Mouse (Mus musculus) 3T3-L1 (cell line): Measurements from ENCODE around the gene Adarb2.

ENCODE experiments used
- DNase-seq: peaks from one replicate; pipeline ENCODE4 v3.0.0-alpha.2; 2015; ENCODE audit warnings: low read depth, low spot score

Adarb2 gene

DNA sequence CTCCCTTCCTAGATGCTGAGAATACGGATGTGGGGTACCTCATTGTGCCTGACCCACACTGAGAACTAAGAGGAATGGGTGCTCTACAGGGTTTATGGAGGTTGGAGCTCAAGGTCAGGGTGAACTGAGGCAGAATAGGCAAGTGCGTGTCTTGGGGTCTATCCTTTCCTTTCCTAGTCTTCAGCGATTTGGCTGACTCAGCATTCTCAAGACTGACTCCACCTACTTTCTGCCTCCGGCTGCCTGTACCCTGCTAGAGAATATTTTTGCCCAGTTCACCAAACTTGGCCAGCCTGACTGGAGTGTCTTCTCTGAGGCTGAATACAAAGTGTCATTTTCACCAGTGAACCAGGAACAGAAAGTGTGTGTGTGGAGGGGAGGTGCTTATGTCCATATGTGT, 163.4 kb downstream of the Adarb2 start:
- no peak for DNase-seq

DNA sequence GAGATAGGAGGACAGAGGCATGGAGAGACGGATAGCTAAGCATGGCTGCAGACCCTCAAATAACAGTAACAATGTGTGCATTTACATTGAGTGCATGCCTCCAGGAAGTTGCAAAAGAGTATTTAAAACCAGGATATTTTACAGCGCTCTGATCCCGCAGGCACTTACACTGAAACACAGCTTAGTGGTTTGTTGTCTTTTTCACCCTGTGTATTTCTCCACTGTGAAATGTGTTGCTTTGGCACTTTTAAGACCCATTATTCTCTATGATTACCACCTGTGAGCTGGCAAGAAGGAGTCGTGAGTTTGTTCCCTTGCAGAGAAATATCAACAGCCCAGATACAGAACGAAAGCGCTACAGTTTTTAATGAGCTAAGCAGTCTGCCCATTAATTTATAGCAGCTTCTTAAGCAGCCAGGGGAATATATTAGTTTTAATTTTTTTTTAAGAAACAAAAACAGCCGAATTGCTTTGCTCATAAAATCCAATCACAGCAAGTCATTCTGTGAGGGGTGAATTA, 167.3 kb downstream of the Adarb2 start:
- DNase-seq = no peak

DNA sequence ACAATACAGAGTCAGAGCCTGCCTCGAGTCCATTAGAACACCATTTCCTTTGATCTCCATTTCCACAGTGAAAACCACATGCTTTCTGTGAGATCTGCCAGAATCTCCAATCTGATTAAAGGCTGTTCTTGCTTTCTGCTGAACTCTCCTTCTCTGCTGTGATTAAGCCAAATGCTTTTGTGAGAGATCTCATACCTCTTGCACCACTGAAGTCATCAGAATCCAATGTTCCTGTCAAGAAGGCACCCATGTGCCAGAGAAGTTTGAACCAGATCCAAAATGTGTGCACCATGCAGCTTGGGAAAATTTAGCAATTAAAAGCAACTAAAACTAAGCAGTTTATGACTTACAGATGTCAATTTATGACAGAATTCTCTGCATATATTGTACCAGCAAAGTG, 185.9 kb downstream of the Adarb2 start:
- DNase-seq = no peak

DNA sequence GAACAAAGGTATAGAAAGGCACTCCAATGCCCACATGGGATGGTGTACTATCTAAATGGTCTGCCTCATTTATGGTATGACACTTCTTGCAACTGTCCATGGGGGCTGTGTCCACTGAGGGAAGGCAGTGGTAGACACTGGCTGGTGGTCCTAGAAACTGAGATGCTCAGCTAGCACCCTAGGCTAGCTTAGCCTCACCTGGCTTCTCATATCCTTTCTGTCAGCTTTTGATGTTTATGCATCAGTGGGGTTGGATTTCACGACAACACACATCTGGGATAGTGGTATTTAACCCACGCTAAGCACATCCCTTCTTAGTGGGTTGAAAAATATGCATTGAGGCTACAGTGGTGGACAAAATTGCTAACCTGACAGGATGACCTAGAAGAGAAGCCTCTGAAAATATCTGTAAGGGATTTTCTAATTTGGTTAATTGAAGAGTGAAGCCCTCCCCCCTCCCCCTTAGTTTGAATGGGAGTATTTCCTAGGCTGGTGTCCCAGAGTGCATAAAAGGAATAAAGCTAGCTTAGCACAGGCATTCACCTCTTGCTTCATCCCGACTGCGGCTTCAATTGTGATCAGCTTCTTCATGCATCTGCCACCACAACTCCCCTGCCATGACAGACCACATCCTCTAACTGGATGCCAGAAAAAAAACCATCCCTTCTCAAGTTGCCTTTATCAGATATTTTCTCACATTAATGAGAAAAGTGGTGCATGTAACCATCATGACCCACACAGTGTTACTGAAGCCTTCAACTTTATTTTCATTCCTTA, 197.8 kb downstream of the Adarb2 start:
- no peak for DNase-seq

DNA sequence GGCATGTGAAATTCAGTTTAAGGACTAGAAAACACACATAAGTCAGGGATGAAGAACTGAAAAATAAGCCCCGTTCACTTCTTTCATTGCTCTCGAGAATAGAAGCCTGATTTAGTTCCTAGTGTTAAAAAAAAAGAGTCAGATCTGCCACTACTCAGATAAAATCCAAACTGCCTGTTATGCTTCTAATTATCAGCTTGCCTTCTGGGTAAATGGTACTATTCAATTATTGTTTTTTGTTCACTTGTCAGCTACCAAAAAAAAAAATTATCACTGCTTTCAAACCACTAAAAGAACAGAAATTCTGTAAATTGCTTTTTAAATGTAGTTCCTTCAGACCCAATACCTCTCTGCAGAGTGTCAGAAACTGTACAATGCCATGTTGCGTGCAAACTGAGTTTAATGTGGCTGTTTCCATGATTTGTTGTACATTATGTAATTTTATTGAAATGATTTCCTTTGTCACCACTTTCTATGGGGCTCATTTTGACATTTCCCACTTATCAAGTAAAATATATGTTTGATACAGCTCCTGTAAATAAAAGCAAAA, 199.7 kb downstream of the Adarb2 start:
- no peak for DNase-seq

DNA sequence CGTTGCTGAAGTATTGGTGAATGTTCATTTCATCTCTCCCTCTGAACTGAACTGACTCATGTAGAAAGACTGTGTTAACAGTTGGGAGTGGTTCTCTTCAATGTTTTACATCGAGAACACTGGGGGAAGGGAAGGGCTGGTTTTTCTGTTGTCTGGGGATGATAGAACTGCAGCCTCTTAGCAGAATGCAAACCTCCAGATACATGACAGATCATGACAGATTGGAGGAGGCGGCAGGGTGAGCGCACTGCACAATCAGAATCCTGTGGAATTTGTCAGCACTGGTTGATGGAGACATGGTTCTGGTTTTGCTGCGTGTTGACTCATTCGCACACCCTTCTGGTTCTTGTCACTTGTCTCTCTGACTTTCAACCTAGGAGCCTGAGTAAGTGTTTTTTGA, 203.4 kb downstream of the Adarb2 start:
- DNase-seq = no peak

DNA sequence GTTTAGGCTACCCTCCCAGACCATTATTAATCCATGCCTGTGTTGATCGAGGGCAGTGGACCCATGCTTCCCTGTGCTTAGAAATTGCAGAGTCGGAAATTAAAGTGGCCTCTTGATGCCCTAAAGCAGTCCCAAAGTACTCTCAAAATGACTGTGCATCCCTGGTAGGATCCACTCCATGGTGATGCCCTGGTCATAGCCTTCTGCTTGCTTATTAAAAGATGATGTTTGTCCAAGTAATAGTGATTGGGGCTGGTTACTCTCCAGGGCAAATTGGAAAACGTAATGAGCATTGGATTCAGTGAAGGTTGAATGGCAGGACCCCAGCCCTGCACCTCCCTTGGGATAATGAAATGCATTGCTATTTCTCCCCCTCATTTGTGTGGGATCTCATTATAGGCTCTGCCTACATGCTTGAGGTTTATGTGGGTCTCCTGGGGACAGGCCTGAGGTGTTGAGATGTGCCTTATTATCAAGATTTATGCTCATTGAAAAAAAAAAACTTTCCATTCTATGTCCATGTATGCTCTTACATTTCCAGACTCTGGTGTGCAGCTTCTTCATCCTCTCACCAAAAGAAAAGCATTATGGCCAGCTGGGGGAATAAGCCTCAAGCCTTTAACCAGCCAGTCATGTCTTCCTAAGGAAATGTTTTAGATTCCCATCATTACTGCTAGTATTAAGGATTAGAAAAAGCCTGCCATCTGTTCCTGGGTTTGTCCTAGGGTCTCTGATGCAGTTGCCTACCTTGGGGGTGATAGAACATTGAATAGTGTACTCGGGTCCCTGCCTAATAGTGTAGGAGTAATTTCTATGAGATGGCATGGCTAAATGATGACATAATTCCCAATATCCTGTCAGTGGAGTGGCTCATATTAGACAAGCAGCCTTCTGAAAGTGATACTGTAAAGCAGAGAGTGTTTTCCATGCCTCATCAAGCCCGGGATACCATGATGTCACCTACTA, 208.0 kb downstream of the Adarb2 start:
- no peak for DNase-seq

DNA sequence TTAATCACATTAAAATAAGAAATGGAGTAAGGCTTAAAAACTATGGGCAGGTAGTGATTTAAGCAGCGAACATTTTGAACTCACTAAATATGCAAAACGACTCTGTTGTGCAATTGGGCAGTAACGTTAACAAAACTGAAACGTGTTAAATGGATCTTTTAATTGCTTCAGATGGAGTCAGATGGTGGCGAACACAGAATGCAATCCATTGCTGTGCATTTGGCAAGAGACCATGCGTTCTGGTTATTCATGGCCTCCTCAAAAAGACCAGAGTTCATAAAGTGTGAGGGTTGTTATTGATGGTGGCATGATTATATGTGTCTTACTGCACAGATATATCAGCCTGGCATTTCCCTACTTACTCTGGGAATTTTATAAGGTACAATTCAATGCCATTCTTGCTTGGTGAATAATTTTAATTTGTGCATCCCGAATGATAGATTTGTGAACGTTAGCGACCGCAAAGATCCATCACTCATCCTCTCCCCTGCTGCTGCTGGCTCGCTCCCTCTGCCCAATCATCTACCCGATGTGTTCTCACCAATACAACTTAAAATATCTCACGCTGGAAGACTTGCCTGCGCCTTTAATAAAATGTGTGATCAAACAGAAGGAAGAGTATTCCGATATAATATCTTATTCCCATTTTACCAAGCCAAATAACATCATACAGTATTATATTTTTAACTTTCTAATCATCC, 221.5 kb downstream of the Adarb2 start:
- no peak for DNase-seq

DNA sequence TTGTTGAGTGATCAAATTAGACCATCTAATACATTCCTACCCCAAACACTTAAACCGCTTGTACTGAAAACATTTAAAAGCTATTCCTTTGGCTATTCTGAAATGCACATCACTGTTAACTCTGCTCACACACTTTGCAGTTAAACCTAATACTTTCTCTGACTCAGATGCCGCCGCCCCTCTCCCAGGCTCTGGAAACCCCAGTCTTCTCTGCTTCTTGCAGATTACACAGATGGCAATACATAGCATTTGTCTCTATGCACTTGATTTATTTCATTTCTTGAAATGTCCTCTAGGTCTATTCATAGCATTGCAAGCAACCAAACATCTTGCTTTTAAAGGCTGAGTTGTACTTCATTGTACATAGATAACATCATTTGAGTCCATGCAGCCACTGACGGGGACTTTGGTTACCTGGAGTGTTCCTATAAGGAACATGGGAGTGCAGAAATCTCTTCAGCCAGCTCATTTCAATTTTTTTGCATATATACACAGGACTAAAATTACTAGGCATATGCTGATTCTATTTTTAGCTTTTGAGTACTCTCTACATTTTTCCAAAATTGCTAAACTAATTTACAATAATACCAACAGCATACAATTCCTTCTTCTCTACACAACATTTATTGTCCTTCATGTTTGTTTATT, 236.6 kb downstream of the Adarb2 start:
- DNase-seq = no peak

DNA sequence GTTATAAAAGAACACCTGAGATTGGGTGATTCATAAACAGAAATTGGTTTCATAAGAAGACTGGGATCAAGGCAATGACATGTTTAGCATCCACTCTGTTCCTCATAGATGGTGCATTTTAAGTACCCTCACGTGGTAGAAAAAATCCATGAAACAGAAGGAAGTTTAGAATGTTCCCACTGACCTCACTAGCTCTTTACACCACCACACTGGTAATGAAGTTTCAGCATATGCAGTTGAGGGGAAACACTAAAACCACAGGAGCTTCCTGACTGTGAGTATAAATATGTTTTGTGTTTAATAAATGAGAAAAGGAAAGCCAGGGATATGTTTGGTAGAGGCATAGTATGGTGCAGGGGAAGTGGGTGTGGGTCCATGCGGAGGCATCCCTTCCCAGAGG, 242.7 kb downstream of the Adarb2 start:
- no peak for DNase-seq

DNA sequence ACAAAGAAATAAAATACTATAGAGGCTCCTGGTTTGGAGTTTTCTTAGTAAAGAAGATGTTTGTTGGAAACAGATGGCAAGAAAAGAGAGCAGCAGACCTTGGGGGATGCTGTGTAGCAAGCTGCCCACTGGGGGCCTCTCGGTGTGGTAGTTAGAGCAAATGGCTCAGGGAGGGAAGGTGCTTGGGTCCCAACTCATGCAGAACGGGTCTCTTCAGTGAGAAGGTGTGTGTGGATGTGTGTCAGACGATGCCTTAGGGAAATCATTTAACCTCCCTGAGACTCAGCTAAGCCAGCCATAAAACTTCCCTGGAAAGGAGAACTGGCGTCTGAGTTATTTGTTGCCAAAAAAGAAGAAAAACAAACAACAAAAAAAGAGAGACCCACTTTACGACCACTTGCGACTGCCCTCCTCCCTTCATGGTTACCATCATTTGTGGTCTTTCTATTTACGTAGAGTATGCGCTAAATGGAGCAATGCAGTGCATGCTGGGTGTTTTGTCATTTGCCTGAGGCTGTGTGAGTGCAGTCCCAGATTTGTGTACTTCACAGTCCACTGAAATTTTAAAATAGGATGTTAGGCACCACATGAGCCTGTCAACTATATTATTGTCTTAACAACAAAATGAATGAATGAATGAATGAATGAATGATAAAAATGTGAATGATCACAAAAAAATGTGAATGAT, 245.7 kb downstream of the Adarb2 start:
- DNase-seq = no peak

DNA sequence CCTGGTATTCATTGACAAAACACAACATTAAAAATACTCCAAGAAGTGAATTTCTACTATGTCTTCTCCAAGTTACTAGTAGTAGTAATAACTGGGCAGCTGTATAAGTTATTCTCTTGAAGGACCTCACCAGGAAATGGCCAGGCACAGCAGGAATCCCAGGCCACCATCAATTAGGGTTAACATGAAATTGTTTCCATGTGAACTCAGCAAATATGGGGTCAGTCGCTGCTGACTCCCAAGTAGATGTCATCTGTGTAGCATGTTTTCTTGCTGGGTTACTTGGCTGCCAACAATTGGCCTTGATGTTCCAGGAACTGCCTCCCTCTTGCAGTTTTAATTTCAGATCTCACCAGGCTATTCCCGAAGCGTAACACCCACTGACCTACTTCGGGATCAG, 248.9 kb downstream of the Adarb2 start:
- no peak for DNase-seq

DNA sequence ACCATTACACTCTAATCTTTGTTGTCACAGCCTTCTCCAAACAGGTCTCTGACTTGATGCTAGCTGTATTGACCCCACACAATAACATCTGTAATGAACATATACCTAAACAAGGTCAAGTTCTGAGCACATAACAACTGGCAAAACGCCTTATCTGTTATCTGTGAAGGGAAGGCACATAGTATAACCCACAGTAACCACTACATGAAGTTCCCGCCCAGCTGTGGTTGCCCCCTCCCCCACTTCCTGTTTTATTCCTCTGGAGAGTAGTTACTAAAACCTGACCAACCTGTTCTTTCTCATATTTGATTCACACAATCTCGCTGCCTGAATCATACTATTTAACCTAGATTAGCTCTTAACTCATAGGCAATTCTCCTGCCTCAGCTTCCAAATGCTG, 254.2 kb downstream of the Adarb2 start:
- DNase-seq = no peak

DNA sequence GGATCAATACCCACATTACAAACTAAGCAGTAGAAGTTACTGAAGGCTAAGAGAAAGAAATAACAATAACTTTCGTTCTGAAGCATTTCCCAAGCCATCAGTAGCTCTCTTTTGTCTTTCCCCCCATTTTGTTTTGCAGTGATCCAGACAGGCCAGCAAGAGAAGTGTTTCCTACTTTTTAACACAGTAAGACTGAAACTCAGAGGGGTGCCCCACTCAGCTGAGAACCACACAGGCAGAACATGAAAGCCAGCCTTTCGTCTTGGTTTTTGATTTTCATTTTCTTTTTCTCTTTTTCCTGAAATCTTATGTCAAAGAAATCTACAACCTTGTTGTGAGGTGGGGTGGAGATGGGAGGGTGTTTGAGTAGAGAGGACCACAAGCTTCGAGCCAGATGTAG, 255.2 kb downstream of the Adarb2 start:
- no peak for DNase-seq

DNA sequence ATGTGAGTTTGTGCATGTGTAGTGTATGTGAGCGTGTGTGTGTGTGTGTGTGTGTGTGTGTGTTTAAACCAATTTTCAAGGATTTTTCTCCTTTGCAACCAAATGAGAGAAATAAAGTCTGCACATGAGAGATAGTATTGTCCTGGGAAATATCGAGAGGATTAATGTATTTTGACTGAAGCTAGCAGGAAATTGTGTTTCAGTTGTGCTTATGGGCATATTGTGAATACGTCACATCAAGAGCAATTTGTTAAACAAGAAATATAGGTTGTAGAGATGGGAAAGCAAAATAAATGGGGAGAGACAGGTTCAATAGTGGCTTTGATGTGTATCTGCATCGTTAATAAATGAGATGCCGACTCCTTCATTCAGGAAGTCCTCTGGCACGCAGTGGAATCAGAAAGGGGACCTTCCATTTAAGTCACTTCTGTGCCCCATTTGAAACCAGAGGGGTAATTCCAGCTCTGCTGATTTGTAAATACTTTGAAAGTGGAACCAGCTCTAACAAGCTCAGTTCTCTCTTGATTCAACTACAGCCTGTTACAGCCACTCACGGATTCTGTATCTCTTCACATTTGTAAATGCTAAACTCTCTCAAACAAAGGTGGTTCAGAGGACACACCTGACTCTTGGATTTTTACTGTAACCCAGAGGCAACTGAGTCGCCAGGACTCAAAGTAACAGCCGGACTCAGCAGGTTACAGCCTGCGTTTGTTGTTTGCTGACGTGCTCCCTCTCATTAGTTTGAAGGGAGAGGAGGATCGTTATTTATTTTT, 265.1 kb downstream of the Adarb2 start:
- no peak for DNase-seq

DNA sequence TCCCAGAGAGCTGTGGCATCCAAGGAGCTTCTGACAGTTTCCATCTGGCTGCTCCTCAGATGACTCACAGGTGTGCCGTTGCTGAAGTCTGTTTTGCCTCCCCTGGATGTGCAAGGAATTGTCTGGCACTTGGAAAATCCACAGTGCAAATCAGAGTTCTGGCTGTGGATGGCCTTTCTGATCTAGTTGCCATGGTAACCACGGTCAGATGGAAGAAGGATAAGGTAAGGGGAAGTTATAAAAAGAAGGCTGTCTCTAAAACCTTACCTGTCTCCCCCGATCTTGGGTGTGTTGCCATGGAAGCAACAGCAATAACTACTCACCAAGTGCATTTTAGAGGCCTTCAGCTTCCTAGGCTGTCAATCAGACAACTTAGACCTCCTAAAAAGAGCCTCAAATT, 273.6 kb downstream of the Adarb2 start:
- DNase-seq = no peak

DNA sequence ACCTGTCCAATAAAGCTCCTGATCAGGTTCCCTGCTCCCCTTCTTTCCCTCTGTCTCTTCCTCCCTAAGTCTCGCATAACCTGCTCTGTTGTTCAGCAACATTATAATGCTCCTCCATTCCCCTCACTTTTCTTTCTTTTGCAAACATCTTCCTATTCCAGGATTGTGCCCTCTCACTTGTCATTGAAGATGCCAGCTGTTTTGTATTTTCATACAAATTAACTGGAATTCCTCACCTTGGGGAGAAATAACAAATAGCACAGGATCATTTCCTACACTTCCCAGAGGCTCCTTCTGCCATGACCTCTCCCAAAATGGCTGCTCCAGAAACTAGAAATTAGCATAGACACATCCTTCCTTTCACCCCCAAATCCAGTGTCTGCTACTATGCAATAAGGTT, 276.1 kb downstream of the Adarb2 start:
- DNase-seq = no peak

DNA sequence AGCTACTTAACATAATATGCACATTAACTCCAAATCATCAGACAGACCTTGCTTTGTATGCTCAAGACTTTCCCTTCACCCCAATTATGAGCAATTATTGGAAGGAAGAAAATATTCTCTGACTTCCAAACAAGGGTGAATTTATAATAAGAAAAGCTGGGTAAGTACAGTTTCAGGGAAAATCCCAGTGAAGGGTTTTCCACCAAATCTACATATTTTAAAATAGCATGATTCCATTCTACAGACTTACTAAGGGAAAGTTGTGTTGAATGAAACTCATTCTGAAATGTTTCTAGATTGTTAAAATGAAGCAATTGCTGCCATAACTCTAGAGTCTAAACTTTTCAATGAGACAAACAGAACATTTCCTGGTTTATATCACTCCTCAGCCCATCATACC, 277.3 kb downstream of the Adarb2 start:
- no peak for DNase-seq

DNA sequence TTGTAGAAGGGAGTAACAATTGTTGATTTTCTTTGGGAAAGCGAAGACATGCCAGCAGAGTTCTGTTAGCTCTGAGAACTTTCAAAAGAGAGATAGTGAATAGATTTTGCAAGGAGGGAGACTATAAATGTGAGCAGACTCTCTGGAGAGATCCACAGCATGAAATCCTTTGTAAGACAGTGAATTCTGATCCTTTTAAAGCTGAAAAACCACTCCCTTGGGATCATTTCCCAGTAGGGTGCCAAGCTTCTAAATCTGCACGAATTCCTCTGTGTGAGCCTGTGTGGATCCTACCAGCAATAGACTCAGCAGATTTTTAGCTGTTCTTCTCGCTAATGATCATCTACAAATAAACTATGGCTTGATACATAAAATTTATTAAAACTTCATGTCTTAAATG, 278.7 kb downstream of the Adarb2 start:
- DNase-seq = no peak
